Mouse (Mus musculus): ENCODE measurements around the gene Serping1. TPM values are rescaled to one million over a fixed set of nuclear protein-coding genes. Genes with fewer than 3 reads are reported as not detected.

Gene Serping1
- total and polyA plus RNA-seq, 2 experiments, result 298 to 1,033 TPM

DNA sequence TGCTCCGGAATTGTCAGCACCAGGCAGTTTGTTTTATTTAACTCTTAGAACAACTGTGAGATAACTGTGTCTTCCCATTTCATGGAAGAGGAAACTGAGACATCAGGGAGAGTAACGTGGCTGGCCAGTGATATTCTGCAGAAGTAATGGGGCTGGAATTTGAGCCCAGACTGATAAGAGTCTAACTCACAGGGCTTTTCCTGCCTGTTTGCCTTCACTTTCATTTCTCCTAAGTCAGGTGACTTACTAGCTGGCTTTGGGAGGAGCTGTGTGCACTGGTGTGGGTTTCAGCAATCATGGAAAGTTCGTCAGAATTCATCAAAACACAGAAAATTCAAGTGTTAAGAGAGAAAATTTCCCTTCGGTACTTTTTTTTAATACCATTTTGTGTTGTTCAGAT lies 25.1 kb upstream of the Serping1 start:
- H3K36me3 ChIP-seq (ENCODE audit: control insufficient read depth, insufficient read depth, low read length), result peaks cover 17% of the 10 kb centered on the region
- peak; percentile 93 for DNase-seq (ENCODE audit: extremely low read depth, low read depth, low spot score)
- H3K79me2 ChIP-seq (ENCODE audit: control insufficient read depth, insufficient read depth, low read length), result peaks cover 9% of the 10 kb centered on the region; the same call in 1 of the 2 replicates
- peak overlapping the region; percentile 55 for H3K27ac ChIP-seq (replicated peaks; ENCODE audit: insufficient read depth, low read depth, low read length)
- H3K27me3 ChIP-seq (ENCODE audit: control insufficient read depth, insufficient read depth, low read length), result no peaks in the 10 kb centered on the region
- peak overlapping the region; percentile 27; the same call in 1 of the 2 replicates for H3K4me3 ChIP-seq (ENCODE audit: insufficient read depth, low read depth, low read length)
- peak overlapping the region; percentile 22; the same call in 1 of the 2 replicates for H3K9ac ChIP-seq (ENCODE audit: low read depth, low read length)
- 25% methylated on average over 4 of the region's 4 CpGs for WGBS
- TF ChIP-seq POLR2A (IDR thresholded peaks at IDR 0.05; ENCODE audit: extremely low read depth, insufficient read depth, low read length), result no peak
- TF ChIP-seq CTCF (IDR thresholded peaks at IDR 0.05; ENCODE audit: low read depth, low read length), result no peak
- H3K4me1 ChIP-seq (ENCODE audit: control insufficient read depth, insufficient read depth, low read length), result peaks cover 16% of the 10 kb centered on the region

DNA sequence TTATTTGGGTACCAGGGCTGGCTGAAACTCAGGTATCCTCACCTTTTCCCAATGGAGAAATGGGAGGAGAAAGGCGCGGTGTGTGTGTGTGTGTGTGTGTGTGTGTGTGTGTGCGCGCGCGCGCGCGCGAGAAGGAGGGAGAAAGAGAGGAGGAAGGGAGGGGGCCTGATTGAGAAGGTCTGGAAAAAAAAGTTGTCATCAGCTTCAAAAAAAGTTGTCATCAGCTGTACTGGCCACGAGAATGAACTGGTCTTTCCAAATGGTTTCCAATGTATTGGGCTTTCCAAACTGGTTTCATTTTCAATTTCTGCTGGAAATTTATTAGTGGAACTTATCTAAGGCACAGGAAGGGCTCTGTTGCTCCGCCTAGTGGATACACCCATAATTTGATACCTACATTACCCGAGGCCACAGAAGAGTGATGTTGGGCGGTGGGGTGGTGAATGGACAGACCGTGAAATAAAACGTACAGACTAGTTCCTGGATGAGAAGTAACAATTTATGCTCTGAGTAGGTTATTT lies 23.9 kb upstream of the Serping1 start:
- Histone ChIP-seq H3K27ac (replicated peaks; ENCODE audit: insufficient read depth, low read depth, low read length) (peak overlapping the region; percentile 81), H3K4me1 (ENCODE audit: control insufficient read depth, insufficient read depth, low read length) (peaks cover 16% of the 10 kb centered on the region), H3K79me2 (ENCODE audit: control insufficient read depth, insufficient read depth, low read length) (peaks cover 9% of the 10 kb centered on the region; the same call in 1 of the 2 replicates), H3K9ac (ENCODE audit: low read depth, low read length) (peak overlapping the region; percentile 62), H3K4me3 (ENCODE audit: insufficient read depth, low read depth, low read length) (peak overlapping the region; percentile 57), H3K27me3 (ENCODE audit: control insufficient read depth, insufficient read depth, low read length) (no peaks in the 10 kb centered on the region), H3K36me3 (ENCODE audit: control insufficient read depth, insufficient read depth, low read length) (peaks cover 12% of the 10 kb centered on the region; the same call in 1 of the 2 replicates)
- WGBS, result under 1% methylated on average over 16 of the region's 16 CpGs
- TF ChIP-seq POLR2A (IDR thresholded peaks at IDR 0.05; ENCODE audit: extremely low read depth, insufficient read depth, low read length), result no peak
- peak; percentile 42; the same call in 1 of the 2 replicates for TF ChIP-seq CTCF (IDR thresholded peaks at IDR 0.05; ENCODE audit: low read depth, low read length)
- peak; percentile 88 for DNase-seq (ENCODE audit: extremely low read depth, low read depth, low spot score)

DNA sequence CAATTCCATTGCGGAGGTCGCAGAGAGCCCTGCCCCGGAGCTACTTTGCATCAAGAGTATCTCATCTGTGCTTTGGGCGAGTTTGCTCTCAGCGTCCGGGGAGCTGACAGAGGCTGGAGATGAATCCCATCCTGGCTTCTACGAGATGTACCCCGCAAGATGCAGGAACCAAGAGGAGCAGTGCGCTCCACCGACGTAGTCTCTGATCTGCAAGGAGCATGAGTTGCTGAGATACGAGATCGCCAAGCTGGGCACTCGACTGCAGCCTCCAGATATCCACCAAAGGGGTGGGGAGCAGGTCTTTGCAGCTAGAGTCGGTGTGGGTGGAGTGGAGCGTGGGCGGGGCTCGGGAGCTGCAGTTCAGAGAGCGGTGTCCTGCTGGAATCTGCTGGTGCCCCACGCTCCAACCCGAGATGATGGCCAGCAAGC lies 23.3 kb upstream of the Serping1 start, which contains the start of gene Ube2l6:
Ube2l6 (plus strand) TSS at position 336 of the 429 bp plus-strand sequence.
- WGBS, result under 1% methylated on average over 21 of the region's 21 CpGs
- H3K4me1 ChIP-seq (ENCODE audit: control insufficient read depth, insufficient read depth, low read length), result peaks cover 16% of the 10 kb centered on the region
- DNase-seq (ENCODE audit: extremely low read depth, low read depth, low spot score), result peak; percentile 79

DNA sequence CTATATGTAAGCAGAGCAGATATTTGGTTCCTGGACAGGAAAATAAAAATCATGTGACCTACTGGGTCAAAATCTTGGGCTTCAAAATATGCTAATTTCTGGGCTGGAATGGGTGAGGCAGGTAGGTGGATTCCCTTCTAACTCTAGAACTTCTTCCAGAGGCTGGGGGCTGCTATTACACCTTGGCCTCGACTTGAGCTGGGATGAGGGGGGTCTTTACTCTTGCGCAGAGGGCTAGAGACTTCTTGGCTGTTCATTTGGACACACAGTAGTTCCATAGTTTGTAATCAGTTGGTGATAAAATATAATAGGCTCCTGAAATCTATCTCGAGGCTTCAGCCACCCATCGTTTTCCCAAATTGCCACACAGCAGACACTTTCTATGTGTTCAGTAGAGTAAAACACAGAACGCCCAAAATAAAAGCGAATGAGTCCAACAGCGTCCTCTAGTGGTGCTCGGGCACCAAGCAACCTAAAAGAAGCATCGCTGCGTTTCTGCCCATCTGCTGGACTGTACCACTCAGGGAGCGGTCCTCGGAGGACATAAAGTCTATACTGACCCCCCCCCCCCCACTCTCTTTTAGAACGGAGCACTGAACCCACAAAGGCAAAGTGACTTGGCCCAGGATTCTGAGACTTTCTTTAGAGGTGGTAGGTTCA lies 22.7 kb upstream of the Serping1 start:
- Histone ChIP-seq H3K27ac (replicated peaks; ENCODE audit: insufficient read depth, low read depth, low read length) (peak overlapping the region; percentile 81), H3K4me3 (ENCODE audit: insufficient read depth, low read depth, low read length) (peak overlapping the region; percentile 57), H3K79me2 (ENCODE audit: control insufficient read depth, insufficient read depth, low read length) (peaks cover 9% of the 10 kb centered on the region; the same call in 1 of the 2 replicates), H3K9ac (ENCODE audit: low read depth, low read length) (peak overlapping the region; percentile 62), H3K4me1 (ENCODE audit: control insufficient read depth, insufficient read depth, low read length) (peaks cover 16% of the 10 kb centered on the region), H3K36me3 (ENCODE audit: control insufficient read depth, insufficient read depth, low read length) (0 out of 2 replicates have a peak, but pooled peaks cover 1% of the 10 kb centered on the region), H3K27me3 (ENCODE audit: control insufficient read depth, insufficient read depth, low read length) (no peaks in the 10 kb centered on the region)
- TF ChIP-seq CTCF (IDR thresholded peaks at IDR 0.05; ENCODE audit: low read depth, low read length), result peak; percentile 85
- TF ChIP-seq POLR2A (IDR thresholded peaks at IDR 0.05; ENCODE audit: extremely low read depth, insufficient read depth, low read length), result no peak
- WGBS, result 10% methylated on average over 13 of the region's 13 CpGs
- DNase-seq (ENCODE audit: extremely low read depth, low read depth, low spot score), result peak; percentile 66

More for the DNA sequence above, 23.3 kb upstream of the Serping1 start, which contains the start of gene Ube2l6:
- Histone ChIP-seq H3K9ac (ENCODE audit: low read depth, low read length) (peak within 1 kb of the TSS; percentile 62), H3K27ac (replicated peaks; ENCODE audit: insufficient read depth, low read depth, low read length) (peak within 1 kb of the TSS; percentile 81), H3K27me3 (ENCODE audit: control insufficient read depth, insufficient read depth, low read length) (no peaks in the 10 kb centered on the region), H3K4me3 (ENCODE audit: insufficient read depth, low read depth, low read length) (peak within 1 kb of the TSS; percentile 57), H3K36me3 (ENCODE audit: control insufficient read depth, insufficient read depth, low read length) (peaks cover 7% of the 10 kb centered on the region; the same call in 1 of the 2 replicates), H3K79me2 (ENCODE audit: control insufficient read depth, insufficient read depth, low read length) (peaks cover 9% of the 10 kb centered on the region; the same call in 1 of the 2 replicates)
- TF ChIP-seq CTCF (IDR thresholded peaks at IDR 0.05; ENCODE audit: low read depth, low read length) (no peak), POLR2A (IDR thresholded peaks at IDR 0.05; ENCODE audit: extremely low read depth, insufficient read depth, low read length) (0 out of 2 replicates have a peak, but pooled peaks have one; percentile 31)

DNA sequence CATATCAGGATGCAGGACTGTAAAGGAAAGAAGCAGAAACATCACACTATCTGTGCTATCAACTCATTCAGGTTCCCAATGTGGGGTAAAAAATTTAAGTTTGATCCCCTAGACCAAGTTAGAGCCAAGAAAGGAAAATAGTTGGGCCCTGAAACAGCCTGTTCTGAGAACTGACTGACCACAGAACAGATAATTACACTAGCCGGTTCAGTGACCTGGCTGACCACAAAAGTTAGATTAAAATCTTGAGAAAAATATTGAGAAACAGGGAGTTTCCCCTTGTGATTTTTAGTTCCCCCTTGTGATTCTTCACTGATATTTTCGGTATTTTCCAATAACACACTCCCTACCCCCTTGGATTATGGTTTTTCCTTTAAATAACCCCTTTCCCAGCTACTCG lies 18.6 kb upstream of the Serping1 start:
- Histone ChIP-seq H3K9ac (ENCODE audit: low read depth, low read length) (no peak overlapping the region), H3K79me2 (ENCODE audit: control insufficient read depth, insufficient read depth, low read length) (no peaks in the 10 kb centered on the region), H3K4me3 (ENCODE audit: insufficient read depth, low read depth, low read length) (no peak overlapping the region), H3K27ac (replicated peaks; ENCODE audit: insufficient read depth, low read depth, low read length) (no peak overlapping the region), H3K4me1 (ENCODE audit: control insufficient read depth, insufficient read depth, low read length) (peaks cover 9% of the 10 kb centered on the region), H3K27me3 (ENCODE audit: control insufficient read depth, insufficient read depth, low read length) (no peaks in the 10 kb centered on the region), H3K36me3 (ENCODE audit: control insufficient read depth, insufficient read depth, low read length) (no peaks in the 10 kb centered on the region)
- no peak for TF ChIP-seq POLR2A (IDR thresholded peaks at IDR 0.05; ENCODE audit: extremely low read depth, insufficient read depth, low read length)
- DNase-seq (ENCODE audit: extremely low read depth, low read depth, low spot score), result no peak
- 72% methylated on average over 3 of the region's 3 CpGs for WGBS

All from liver, adult 2 months (tissue).